Mouse (Mus musculus) ovary, postnatal 10 days (tissue): Measurements from ENCODE around the gene Sectm1a.
"Not testable (repeated sequence)": the region's sequence is repeated elsewhere in the genome, so short reads cannot be mapped to it uniquely, and the experiment has no call there.

ENCODE experiments used
- DNase-seq: peaks from one replicate; pipeline ENCODE4 v3.0.0; 2022; ENCODE audit warnings: low spot score

The Sectm1a gene

GRCm38 (mm10) chr11:121081120-121081519 is at the start of gene Sectm1a:
Gene Sectm1a, minus strand, starts transcription at chr11:121081220.
- DNase-seq, result no peak

DNA sequence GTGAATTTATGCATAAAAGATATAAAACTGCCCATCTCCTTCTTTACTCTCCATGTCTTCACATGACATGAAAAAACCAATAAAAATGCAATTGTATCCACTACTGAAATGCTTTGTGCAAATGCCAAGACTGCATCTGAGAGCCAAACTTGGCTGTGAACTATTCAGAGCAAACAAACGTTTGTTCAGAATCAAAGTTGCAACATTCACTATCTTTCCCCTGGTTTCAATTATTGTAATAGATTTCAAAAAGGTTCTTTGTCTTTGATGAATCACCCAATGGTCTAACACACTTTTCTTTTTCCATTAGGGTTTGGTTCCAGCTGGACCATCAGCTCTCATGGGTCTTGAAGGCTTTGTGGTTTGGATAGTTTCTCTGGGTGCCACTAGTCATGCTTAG is 48.6 kb upstream of the Sectm1a start:
- DNase-seq, result no peak

DNA sequence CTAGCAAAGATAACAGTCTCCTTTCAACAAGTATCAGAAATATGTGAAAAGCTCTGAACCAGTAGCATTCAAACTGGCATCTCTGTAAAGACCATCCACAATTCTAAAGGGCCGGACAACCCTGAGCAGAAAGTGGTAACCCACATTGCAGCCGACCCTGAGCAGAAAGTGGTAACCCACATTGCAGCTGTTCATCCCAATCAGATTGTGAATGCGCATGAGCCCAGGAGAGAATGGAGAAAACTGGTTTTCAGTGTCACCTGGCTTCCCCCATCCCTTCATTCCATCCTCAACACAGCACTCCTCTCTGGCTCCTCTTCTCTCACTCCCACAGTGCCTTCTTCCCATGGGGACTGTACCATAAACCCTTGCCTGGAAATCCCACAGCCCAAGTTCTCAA is 46.4 kb upstream of the Sectm1a start:
- DNase-seq, result no peak

- DNase-seq, result no peak
Measured at GRCm38 (mm10) chr11:121126395-121126794, 45.4 kb upstream of the Sectm1a start.

DNA sequence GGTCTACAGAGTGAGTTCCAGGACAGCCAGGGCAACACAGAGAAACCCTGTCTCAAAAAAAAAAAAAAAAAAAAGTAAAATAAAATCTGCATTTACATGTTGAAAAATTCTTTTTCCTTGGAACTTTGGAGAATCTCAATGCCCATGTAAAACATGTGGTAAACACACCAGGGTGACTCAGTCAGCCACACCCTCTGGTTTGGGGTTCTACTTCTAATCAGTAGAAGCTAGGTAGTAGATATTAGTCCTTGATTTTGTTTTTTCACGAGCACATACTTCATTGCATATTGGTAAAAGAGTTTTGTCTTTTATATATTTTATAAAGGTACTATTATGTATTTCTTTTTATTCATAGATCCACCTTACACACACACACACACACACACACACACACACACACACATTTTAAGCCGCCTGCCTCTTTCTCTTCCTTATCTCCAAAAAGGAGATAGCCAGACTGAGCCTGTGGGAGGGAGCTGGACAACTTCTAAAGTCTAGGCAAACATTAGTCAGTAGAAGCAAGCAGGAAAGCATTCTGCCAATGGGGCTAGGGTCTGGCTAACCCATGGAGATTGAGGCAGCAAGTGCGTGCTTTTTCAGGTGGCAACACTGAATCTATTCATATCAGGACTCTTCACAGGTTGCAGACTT is 44.6 kb upstream of the Sectm1a start:
- DNase-seq, result no peak

DNA sequence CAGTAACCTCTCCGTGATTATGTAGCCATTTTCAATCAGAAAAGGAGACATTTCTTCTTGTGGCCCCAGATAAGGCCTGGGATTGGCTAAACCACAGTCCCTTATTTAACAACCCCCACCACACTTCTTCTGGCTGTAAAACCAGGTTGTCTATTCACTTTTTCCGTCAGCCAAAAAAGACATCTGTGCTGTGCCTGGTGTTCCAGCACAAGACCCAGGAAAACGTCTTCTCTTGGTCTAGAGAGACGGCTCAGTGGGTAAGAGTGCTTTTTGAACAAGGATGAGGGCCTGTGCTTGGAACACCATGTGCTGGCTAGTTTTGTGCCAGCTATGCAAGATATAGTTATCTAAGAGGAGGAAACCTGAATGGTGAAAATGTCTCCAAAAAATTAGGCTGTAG is 42.4 kb upstream of the Sectm1a start:
- no peak for DNase-seq

GRCm38 (mm10) chr11:121122024-121122670 is 41.1 kb upstream of the Sectm1a start:
- no peak for DNase-seq

DNA sequence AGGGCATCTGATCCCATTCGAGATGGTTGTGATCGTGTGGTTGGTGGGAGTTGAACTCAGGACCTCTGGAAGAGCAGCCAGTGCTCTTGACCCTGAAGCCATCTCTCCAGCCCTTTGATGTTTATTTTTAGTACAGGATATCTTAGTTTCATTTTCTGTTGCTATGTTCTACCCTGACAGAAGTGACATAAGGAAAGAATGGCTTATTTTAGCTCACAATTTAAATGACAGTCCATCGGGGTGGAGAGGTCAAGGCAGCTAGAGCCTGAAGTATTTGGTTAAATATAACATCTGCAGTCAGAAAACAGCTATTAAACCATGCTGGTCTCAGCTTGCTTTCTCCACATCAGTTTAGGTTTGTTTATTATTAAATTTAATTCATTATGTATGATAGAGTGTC is 40.1 kb upstream of the Sectm1a start:
- DNase-seq, result no peak

- no peak for DNase-seq
Measured at GRCm38 (mm10) chr11:121118577-121118976, 37.6 kb upstream of the Sectm1a start, which contains the start of gene Tex19.2. Gene Tex19.2, minus strand, starts transcription at chr11:121118677.

DNA sequence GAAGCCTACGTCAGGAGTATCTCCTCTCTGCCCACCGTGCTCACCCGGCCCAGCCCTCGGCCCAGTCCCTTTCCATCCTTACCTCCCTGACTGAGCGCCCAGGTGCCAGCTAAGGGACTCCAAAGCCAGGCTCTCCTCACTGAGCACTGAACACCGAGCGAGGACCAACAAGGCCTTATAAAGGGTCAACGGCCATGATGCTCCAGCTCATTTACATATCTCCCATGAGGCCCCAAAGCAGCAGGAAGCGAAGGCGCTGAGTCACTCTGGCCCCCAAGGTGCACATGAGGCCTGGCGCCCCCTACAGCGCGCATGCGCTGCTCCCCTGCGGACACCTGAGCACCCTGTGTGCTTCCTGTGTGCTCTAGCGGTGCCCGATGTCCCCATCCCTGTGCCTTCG is 37.1 kb upstream of the Sectm1a start:
- DNase-seq, result no peak

- no peak for DNase-seq
Measured at GRCm38 (mm10) chr11:121112091-121112775, 31.2 kb upstream of the Sectm1a start.

- no peak for DNase-seq
Measured at GRCm38 (mm10) chr11:121111601-121112000, 30.6 kb upstream of the Sectm1a start.

- no peak for DNase-seq
Measured at GRCm38 (mm10) chr11:121111051-121111450, 30.0 kb upstream of the Sectm1a start.

DNA sequence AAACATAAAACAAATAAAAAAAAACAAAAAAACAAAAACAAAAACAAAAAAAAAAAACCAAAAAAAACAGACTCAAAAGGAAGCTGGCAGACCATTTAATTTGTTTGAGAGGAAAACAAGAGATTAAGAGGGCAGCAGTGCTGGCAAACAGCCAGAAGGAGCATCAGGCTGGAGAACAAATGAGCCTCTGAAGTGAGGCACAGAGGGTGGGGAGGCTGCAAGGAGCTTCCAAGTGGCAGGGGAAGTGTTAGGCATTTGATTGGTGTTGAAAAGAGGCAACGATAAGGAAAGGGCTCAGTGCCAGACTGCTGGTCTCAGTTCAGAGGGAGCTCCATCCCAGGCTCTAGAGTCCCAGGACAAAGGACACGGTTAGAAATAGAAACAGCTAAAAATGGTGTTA is 29.0 kb upstream of the Sectm1a start:
- no peak for DNase-seq

DNA sequence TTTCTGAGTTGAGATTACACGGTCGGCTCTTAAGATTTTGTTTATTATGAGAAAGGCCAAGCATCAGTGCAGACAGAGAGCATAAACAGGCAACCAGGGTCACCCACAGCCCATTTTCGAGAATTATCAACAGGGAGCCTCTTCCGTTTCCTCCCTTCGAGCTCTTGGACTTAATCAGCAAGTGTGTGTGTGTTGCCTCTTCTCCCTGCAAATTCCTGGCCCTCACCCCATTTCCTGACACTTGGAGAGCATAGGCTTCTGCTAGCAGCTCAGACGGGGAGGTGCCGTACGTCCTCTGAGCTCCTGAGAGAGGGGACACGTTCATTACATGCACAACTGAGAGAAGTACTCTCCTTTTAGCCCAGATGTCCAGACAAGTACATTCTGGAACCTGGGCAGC is 27.0 kb upstream of the Sectm1a start:
- no peak for DNase-seq

DNA sequence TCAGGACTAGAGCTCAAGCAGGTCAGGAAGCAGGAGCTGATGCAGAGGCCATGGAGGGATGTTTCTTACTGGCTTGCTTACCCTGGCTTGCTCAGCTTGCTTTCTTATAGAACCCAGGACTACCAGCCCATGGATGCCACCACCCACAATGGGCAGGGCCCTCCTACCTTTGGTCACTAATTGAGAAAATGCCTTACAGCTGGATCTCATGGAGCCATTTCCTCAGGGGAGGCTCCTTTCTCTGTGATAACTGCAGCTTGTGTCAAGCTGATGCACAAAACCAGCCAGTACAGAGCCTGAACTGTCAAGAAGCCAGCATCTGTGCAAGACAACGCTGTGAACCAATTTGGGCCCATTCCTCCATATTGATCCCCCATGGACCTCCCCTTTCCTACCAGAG is 26.2 kb upstream of the Sectm1a start:
- DNase-seq, result not testable (repeated sequence)

GRCm38 (mm10) chr11:121101124-121101805 is 20.2 kb upstream of the Sectm1a start:
- DNase-seq, result no peak

DNA sequence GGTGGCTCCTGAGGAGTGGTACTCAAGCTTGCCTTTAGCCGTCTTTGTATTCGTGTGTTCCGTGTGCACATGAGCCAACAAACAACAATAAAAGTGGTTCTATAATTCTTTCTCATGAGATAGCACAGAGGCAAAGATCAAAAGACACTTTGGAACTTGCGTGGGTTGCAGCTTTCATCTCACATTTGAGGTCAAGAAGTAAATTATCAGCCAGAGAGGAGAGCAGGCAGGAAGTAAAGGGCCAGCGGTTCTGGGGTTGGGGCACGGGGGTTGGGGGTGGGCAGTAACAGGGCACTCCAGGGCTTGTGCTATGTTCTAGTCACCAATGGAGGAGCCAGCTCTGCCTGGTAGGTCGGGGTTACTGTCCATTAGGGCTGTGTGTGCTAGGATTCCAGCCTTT is 19.7 kb upstream of the Sectm1a start:
- DNase-seq, result no peak

DNA sequence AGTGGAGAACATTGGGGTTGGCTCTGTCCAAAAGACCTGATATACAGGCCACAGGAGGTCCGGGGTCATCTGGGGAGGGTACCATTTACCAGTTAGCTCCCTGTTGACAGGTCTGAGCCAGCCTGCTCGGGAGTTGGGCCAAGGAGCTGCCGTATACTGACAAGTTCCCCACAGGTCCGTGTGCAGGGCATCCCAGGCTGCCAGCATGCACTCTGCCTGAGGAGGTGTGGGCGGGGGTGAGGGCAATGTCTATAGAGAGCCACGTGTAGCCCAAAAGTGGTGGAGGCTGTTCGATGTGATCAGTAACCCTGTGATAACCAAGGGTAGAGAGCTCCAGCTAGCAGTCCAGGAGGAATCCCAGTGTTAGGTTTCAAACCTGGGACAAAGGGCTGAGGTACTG is 18.7 kb upstream of the Sectm1a start:
- no peak for DNase-seq

DNA sequence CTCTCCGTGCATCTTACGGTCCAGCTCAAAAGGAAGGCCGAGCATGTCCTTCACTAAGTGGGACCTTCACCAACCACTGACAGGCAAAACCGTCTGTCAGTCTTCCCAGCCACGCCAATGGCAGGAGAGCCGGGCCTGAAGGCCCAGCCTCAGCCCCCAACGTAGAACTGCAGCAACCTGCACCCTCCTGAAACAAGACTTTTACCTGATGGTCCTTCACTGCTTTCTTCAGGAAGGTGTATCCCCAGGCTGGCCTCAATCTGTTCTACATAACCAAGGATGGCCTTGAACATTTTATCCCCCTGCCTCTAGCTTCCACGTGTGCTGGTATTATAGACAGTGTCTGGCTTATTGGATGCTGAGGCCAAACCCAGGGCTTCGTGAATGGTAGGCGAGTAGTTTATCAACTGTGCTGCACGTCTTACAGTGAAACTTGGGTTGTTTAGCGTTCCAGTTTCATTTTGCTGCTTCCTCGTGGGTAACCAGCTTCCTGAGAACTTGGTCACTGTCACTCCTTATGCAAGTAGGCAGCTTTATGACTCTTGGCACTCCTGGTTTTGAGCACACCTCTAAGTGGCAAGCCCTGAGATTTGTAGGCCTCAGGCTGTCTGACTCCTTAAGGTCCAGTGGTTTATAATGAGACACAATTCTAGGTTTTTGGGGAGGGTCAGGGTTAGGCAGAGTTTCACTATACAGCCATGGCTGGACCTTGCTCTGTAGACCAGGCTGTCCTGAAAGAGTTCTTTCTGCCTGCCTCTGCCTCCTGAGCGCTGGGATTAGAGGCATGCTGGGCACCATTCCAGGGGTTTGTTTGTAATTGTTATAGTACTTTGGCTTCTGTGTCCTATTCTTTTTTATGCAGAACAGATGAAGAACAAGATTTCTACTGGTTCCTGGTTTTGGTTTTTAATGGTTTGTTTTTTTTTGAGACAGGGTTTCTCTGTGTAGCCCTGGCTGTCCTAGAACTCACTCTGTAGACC is 11.9 kb upstream of the Sectm1a start:
- no peak for DNase-seq

GRCm38 (mm10) chr11:121090943-121091342 is 9.9 kb upstream of the Sectm1a start:
- DNase-seq, result no peak
